In the genomic region with DNA sequence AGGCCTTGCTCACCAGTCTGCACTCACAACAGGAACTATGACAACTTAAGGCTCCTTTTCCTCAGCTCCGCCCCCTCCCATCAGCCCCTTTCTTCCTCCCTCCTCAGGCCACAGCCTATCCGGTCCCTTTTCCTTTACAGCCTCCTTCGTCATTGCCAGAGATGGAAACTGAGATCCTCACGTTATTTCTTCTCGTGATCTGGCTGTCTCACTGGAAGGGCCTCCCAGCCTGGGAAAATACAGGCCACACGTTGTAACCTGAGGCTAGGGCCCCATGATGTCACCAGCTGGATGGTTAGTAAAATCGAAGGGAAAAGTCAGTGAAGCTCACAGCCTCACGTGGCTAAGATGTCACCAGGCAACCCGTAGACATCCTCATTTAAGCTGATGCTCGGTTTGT, we compare ENCODE assay signal across 7 mouse cellular contexts. TPM values are rescaled to one million over a fixed set of nuclear protein-coding genes. Genes with fewer than 3 reads are reported as not detected.
DNase-seq lines count a peak whose midpoint lies in the region; ATAC-seq and TF ChIP-seq lines count a peak whose summit lies in the region.

No protein-coding gene starts in this region.

- peaks cover 23% of the 10 kb centered on the region for H3K4me1 ChIP-seq in neural tube, embryonic 12.5 days
- peaks cover 9% of the 10 kb centered on the region; the same call in 1 of the 2 replicates for H3K4me1 ChIP-seq in hindbrain, postnatal 0 days (ENCODE audit: insufficient read depth, low read length)

- H3ac ChIP-seq in myocyte (ENCODE audit: control insufficient read depth, insufficient read length), result no peak overlapping the region

- no peak for DNase-seq in neural tube, embryonic 10.5 days (ENCODE audit: extremely low spot score, low spot score)
- peak; percentile 29 for DNase-seq in hindbrain, postnatal 0 days (ENCODE audit: low spot score)
- no peak for DNase-seq in yolk sac, embryonic 10.5 days (ENCODE audit: low spot score)
- no peak for DNase-seq in adrenal gland, postnatal 25 days

- no peak overlapping the region for H3K27ac ChIP-seq in neural tube, embryonic 12.5 days
- H3K27ac ChIP-seq in hindbrain, postnatal 0 days, result no peak overlapping the region

- H3K36me3 ChIP-seq in neural tube, embryonic 12.5 days, result peaks cover 44% of the 10 kb centered on the region
- H3K36me3 ChIP-seq in hindbrain, postnatal 0 days (ENCODE audit: insufficient read depth, low read length), result no peaks in the 10 kb centered on the region; the same call in 1 of the 2 replicates
- H3K36me3 ChIP-seq in myocyte (ENCODE audit: control insufficient read depth, insufficient read depth), result no peaks in the 10 kb centered on the region

- TF ChIP-seq CTCF in hindbrain, postnatal 0 days (IDR thresholded peaks at IDR 0.05; ENCODE audit: low read depth), result no peak

- no peak overlapping the region for H3K4me3 ChIP-seq in neural tube, embryonic 12.5 days
- no peak overlapping the region for H3K4me3 ChIP-seq in hindbrain, postnatal 0 days (ENCODE audit: low read length)
- peak overlapping the region; percentile 83 for H3K4me3 ChIP-seq in myocyte

- no peaks in the 10 kb centered on the region for H3K27me3 ChIP-seq in neural tube, embryonic 12.5 days (replicated peaks)
- no peaks in the 10 kb centered on the region for H3K27me3 ChIP-seq in hindbrain, postnatal 0 days (ENCODE audit: insufficient read depth, low read length)
- H3K27me3 ChIP-seq in myocyte (ENCODE audit: control insufficient read depth, insufficient read depth, insufficient read length), result no peaks in the 10 kb centered on the region

- peak overlapping the region; percentile 34; the same call in 1 of the 2 replicates for H3K4me2 ChIP-seq in neural tube, embryonic 12.5 days (replicated peaks)
- peak overlapping the region; percentile 94 for H3K4me2 ChIP-seq in hindbrain, postnatal 0 days (ENCODE audit: low read depth, low read length)
- peak overlapping the region; percentile 81 for H3K4me2 ChIP-seq in myocyte (ENCODE audit: low read depth)

- peaks cover 80% of the 10 kb centered on the region for H3K79me2 ChIP-seq in myocyte (ENCODE audit: control insufficient read depth, insufficient read depth)

- no peak overlapping the region for H3K9ac ChIP-seq in neural tube, embryonic 12.5 days
- H3K9ac ChIP-seq in hindbrain, postnatal 0 days (replicated peaks; ENCODE audit: low read length), result no peak overlapping the region

- H3K9me3 ChIP-seq in neural tube, embryonic 12.5 days, result peaks cover 27% of the 10 kb centered on the region; the same call in 1 of the 2 replicates
- H3K9me3 ChIP-seq in hindbrain, postnatal 0 days (ENCODE audit: low read length), result no peaks in the 10 kb centered on the region

- ATAC-seq in neural tube, embryonic 12.5 days (ENCODE audit: low FRiP score, low read depth), result no peak
- peak; percentile 48 for ATAC-seq in common myeloid progenitor, adult 5-6 weeks (replicated peaks; ENCODE audit: low read depth, poor library complexity, severe bottlenecking)
- no peak for ATAC-seq in hindbrain, postnatal 0 days

- TF ChIP-seq POLR2A in myocyte (IDR thresholded peaks at IDR 0.05; ENCODE audit: insufficient read length, low read depth), result no peak

- WGBS in neural tube, embryonic 12.5 days, result 72% methylated on average over 10 of the region's 10 CpGs
- WGBS in hindbrain, postnatal 0 days, result 49% methylated on average over 10 of the region's 10 CpGs

TF ChIP-seq in myocyte, 11 proteins besides CTCF, POLR2A, EP300 and RAD21:
- TF ChIP-seq USF1 (IDR thresholded peaks at IDR 0.05; ENCODE audit: low read depth) (peak; percentile 78), MAX (IDR thresholded peaks at IDR 0.05; ENCODE audit: low read depth) (no peak), CEBPB (IDR thresholded peaks at IDR 0.05; ENCODE audit: insufficient read depth, poor library complexity, severe bottlenecking) (0 out of 2 replicates have a peak, but pooled peaks have one; percentile 0)
TF ChIP-seq in myocyte: peak in this region for 2.

RNA-seq across cellular contexts. Expression of gene Slc38a1, which starts 4.5 kb away (rescaled TPM):
- 151 and 161 TPM in 2 replicates for polyA plus RNA-seq in neural tube, embryonic 12.5 days (2016; fragmentation: Nextera tagmentation; extraction: Ambion mirVana)
- 74.6 and 85.3 TPM in 2 replicates for total RNA-seq in common myeloid progenitor, adult 5-6 weeks (2017)
- 82.6 and 89.1 TPM in 2 replicates for total RNA-seq in hindbrain, postnatal 0 days (2014; rRNA removed)
- 109 and 115 TPM in 2 replicates for polyA plus RNA-seq in hindbrain, postnatal 0 days (2015; fragmentation: Nextera tagmentation; extraction: Ambion mirVana)
- polyA plus RNA-seq in myocyte (2012; fragmentation: generic; extraction: Trizol), result 28.5 TPM
- total RNA-seq in adrenal gland, postnatal 25 days (2021), result 28.1 and 29.7 TPM in 2 replicates

Comparison
In these comparisons a context has a peak if more than half of its experiments do, and no peak if none do; other contexts are left out.
1. H3K4me2 ChIP-seq: peak in every context shown above with its lines; median percentile 94 in hindbrain, postnatal 0 days; 81 in myocyte; 34 in neural tube, embryonic 12.5 days.